Mouse (Mus musculus): ENCODE results near the gene Dbp.

GRCm38 (mm10) chr7:45713396-45713795, 8.5 kb downstream of the Dbp start:
- no peak for TF ChIP-seq CTCF (IDR thresholded peaks at IDR 0.05; ENCODE audit: extremely low read depth, insufficient read depth, low read length)
- TF ChIP-seq POLR2A (IDR thresholded peaks at IDR 0.05; ENCODE audit: extremely low read depth, insufficient read depth, low read length) = no peak
